Mouse (Mus musculus) frontal cortex, postnatal 14 days (tissue): Measurements from ENCODE around the gene Ttc23.

ENCODE experiments used
- DNase-seq, 2 experiments: peaks; one replicate each; pipeline ENCODE4 v3.0.0; 2022; ENCODE audit warnings: low spot score in 2 of 2

Ttc23 gene

GRCm38 (mm10) chr7:67644833-67645680 lies 2.2 kb upstream of the Ttc23 start, which contains the start of gene Lrrc28:
Lrrc28 (minus strand) TSS chr7:67645268.
- DNase-seq = peak; percentile 98 to 99

- DNase-seq = no peak
Measured at GRCm38 (mm10) chr7:67645681-67646014, 1.6 kb upstream of the Ttc23 start.

GRCm38 (mm10) chr7:67646131-67646530 lies 1.1 kb upstream of the Ttc23 start:
- DNase-seq = no peak

- DNase-seq = no peak
Measured at GRCm38 (mm10) chr7:67648376-67648775, 1.2 kb downstream of the Ttc23 start.

- no peak for DNase-seq
Measured at GRCm38 (mm10) chr7:67652211-67652610, 5.0 kb downstream of the Ttc23 start.

- DNase-seq = no peak
Measured at GRCm38 (mm10) chr7:67654668-67655067, 7.5 kb downstream of the Ttc23 start.

- DNase-seq = no peak
Measured at GRCm38 (mm10) chr7:67655186-67655585, 8.0 kb downstream of the Ttc23 start.

- no peak for DNase-seq
Measured at GRCm38 (mm10) chr7:67658110-67658509, 10.9 kb downstream of the Ttc23 start.

GRCm38 (mm10) chr7:67662424-67662823 lies 15.2 kb downstream of the Ttc23 start:
- DNase-seq = no peak

- no peak for DNase-seq
Measured at GRCm38 (mm10) chr7:67663981-67664694, 16.9 kb downstream of the Ttc23 start.

GRCm38 (mm10) chr7:67670965-67671364 lies 23.8 kb downstream of the Ttc23 start:
- no peak for DNase-seq

GRCm38 (mm10) chr7:67672650-67673049 lies 25.4 kb downstream of the Ttc23 start:
- peak; percentile 83 to 95 for DNase-seq

GRCm38 (mm10) chr7:67673656-67674055 lies 26.4 kb downstream of the Ttc23 start:
- no peak for DNase-seq

GRCm38 (mm10) chr7:67678878-67679499 lies 31.8 kb downstream of the Ttc23 start:
- DNase-seq = no peak

- DNase-seq = no peak
Measured at GRCm38 (mm10) chr7:67681078-67681477, 33.9 kb downstream of the Ttc23 start.

- no peak for DNase-seq
Measured at GRCm38 (mm10) chr7:67683006-67683405, 35.8 kb downstream of the Ttc23 start.

GRCm38 (mm10) chr7:67686545-67686944 lies 39.3 kb downstream of the Ttc23 start:
- DNase-seq = no peak

GRCm38 (mm10) chr7:67688281-67688680 lies 41.1 kb downstream of the Ttc23 start:
- DNase-seq = no peak

- no peak for DNase-seq
Measured at GRCm38 (mm10) chr7:67689793-67690192, 42.6 kb downstream of the Ttc23 start.

GRCm38 (mm10) chr7:67691036-67691435 lies 43.8 kb downstream of the Ttc23 start:
- DNase-seq = no peak

GRCm38 (mm10) chr7:67692141-67692540 lies 44.9 kb downstream of the Ttc23 start:
- no peak for DNase-seq

- no peak for DNase-seq
Measured at GRCm38 (mm10) chr7:67692791-67693538, 45.8 kb downstream of the Ttc23 start.
